Mouse (Mus musculus) embryo, embryonic 10 days (tissue): ENCODE measurements around the gene 1500011B03Rik.

Source experiments
- DNase-seq: peaks from one replicate; pipeline ENCODE4 v3.0.0-alpha.2; 2015; ENCODE audit warnings: low spot score

Gene 1500011B03Rik

DNA sequence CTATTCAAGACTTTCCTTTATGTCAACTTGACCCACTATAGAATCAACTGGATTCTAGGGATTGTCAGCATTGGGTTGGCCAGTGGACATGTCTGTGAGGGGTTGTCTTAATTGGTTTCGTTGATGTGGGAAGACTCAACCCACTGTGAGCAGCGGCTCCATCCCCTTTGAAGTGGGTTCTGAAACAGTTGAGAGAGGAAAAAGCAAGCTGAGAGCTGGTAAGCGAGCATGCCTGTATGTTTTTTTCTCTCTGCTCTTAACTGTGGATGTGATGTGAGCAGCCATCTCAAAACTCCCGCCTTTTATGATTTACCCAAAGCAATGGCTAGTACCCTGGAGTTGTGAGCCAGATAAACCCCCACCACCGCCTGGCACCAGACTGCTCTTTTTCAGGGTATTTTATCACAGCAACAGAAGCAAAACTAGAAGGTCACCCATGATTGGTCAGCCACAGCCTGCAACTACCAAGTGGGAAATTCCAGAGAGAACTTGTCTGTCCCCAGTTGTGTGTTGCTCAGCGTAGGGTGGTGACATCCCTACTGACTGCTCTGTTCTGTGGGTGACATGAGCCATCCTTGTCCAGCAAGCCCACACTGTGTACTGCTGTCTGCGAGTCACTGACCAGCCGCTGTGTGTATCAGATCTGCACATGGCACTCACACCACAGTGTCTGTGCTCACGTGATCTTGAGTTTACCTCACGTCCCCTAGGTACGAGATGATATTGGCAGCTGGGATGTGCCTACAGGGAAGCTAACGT lies 39.7 kb downstream of the 1500011B03Rik start:
- no peak for DNase-seq

DNA sequence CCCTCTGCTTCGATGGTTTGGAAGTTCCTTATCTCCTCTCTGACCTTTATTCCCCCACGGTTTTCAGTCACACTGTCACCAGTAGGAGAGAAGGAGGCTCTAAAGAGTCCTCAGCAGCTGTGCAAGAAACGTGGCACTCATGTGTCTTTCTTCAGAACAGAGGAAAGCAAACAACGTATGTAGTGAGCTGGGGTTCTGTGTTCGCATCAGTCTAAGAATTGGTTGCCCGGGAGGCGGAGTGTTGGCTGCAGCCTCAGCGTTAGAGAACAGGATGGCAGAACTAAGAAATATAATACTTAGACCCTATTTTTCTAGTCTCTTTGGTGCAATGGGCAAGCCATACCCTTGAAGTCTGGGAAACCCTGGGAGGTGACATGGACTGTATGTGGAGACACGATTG lies 40.3 kb downstream of the 1500011B03Rik start:
- no peak for DNase-seq

DNA sequence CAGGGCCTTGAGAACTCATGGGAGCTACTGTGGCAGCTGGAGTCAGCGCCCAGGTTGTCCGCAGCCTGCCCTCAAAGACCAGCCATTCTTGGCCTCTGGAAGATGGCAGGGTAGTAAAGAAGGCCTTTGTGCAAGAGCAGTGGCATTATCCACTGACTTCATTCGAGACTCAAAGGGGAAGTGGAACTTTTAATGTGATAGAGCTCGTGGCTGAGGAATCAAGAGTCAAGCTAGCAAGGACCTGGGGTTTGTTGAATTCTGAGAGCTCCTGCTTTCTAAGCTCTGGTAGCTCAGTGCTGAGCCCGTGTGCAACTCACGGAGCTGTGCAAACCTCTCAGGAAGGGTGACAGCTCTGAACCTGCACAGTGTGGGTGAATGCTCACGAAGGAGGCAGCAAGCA lies 42.4 kb downstream of the 1500011B03Rik start:
- no peak for DNase-seq

DNA sequence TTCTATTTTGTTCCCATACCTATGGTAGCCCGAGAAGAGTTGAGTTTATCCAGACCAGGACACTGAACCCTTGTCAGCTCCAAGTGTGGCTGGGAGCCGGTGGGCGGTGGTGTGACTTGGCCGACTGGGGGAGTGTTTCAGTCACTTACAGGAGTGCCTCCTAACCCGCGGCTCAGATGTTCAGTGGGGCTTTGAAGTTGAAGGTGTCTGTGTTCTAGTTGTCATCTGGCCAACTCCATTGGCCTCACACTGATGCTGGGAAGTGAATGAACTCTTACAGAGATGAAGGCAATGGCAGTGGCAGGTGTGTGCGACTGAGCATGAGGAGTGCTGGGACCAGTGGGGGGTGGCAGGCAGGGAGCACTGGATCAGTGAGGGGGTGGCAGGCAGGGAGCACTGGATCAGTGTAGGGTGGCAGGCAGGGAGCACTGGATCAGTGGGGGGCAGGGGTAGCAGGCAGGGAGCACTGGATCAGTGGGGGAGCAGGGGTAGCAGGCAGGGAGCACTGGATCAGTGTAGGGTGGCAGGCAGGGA lies 43.2 kb downstream of the 1500011B03Rik start:
- no peak for DNase-seq

DNA sequence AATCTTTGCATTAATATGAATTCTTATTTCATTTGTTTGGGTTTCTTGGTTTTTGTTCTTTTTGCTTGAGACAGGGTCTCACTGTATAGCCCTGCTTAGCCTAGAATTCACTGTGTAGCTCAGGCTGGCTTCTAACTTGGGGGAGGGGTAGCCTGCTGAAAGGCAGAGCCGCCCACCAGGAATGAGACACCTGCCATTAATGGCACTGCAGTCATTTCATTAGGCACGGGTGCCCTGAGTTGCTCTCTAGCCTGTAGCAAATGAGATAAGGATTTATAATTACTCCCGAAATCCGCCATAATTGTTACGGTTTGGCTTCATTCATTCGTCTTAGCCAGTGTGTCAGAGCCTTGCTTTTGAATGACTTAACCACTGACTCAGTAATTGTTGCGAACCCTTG lies 47.1 kb downstream of the 1500011B03Rik start:
- DNase-seq = no peak

DNA sequence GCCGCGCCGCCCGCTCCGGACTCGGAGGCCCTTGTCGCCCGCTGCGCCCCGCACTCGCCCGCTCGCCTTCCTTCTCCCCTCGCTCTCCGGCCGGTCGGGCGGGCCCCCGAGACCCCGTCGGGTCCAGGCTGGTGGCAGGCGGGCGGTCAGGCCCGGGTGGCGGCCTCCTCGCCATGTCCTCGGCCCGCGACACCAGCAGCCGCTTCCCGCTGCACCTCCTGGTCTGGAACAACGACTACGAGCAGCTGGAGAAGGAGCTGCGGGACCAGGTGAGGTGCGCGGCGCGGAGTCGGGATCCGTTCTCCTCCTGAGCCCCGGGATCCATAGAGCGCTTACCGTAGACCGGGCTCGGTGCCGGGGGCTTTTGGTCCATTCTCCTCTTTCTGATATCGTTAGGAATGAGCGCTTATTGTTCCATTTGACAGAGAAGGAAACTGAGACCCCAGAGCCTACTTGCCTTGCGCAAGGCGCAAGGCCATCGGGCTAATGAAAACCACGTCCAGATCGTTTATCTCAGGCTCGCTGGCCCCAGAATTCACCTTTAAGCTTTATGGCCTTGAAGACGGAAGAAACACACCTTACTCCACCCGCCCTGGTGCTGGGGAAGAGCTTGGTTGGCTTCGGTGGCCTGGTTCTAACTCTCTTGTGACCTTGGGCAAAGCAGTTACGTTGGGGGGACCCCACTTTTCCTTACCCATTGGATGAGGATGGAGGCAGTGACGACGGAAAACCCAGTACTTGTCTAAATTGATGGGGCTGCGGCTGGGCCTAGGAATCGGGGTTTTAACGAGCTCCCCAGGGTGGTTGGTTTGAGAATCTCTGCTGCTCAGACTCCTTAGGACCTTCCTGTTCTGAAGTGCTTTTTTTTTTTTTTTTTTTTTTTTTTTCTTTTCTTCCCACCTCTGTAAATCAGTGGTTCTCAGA lies 48.0 kb downstream of the 1500011B03Rik start, which contains the start of gene Git2:
Gene Git2 (minus strand): TSS at position 462 of the 924 bp plus-strand sequence.
- peak; percentile 31 for DNase-seq

DNA sequence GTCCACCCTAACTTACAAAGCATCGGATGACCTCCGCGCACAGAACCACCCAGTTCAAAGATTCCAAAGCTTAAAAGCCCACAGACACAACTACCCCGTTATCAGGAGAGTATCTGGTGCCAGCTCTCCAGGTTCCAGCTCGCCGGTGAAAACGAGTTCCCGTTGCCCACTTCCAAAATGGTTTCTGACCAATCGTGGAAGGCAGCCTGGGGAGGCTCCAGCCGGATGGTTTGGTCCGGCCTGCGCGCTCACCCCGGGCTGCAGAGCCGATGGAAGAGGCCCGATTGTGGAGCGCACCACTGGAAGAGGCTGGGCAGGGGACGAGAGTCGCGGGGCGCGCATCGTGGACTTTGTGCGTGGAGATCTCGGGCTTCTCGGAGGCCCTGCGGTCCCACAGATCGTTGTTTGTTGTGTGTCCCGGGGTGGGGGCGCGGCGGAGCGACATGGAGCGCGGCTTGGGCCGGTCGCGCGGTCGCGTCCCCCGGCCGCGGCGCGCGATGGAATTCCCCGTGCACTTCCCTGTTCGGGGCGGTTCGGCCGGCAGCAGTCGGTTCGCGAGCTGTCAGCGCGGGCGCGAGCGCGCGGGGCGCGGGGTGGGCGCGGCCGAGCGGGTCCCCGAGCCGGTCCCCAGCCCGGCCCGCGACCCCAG lies 48.7 kb downstream of the 1500011B03Rik start, which contains the start of gene Ankrd13a:
Gene Ankrd13a (plus strand): TSS at position 275 of the 649 bp plus-strand sequence.
- DNase-seq = peak; percentile 94

DNA sequence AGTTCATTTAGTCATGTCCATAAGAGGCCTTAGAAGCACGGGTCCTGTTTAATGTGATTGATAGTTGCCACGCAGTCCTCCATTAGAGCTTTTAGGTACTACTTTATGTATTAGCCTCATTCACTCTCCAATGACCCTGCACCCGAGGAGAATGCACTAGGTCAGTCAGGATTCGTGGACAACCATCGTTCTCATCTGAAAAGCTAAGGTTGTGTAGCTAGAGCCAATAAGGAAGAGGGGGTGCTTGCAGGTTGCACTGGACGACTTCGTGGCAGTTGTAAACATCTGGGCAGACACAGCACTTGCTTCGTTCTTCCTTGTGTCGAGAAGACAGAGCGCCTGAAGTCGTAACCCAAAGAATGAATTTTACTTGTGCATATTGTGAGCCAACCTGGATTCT lies 49.5 kb downstream of the 1500011B03Rik start:
- DNase-seq = peak; percentile 15

DNA sequence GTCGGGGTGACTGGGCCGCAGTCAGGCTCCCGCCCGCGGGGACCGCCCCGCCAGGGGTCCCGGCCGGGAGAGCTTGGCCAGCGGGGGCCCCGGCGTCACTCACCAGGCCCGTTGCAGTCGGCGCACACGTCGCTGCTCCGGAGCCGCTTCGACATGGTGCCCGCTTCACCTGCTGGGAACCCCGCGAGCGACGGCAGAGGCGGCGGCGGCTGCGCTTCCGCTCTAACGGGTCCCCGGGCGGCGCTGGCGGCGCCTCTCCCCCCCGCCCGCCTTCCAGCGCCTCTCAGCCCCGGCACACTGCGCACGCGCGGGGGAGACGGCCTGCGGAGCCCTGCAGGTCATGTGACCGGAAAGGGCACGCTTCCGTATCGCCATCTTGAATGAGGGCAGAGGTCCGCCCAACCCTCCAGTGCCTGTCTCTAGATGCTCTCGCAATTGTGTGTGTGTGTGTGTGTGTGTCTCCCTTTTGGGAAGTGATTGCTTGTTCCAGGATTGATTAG lies 50.0 kb downstream of the 1500011B03Rik start:
- DNase-seq = peak; percentile 99

DNA sequence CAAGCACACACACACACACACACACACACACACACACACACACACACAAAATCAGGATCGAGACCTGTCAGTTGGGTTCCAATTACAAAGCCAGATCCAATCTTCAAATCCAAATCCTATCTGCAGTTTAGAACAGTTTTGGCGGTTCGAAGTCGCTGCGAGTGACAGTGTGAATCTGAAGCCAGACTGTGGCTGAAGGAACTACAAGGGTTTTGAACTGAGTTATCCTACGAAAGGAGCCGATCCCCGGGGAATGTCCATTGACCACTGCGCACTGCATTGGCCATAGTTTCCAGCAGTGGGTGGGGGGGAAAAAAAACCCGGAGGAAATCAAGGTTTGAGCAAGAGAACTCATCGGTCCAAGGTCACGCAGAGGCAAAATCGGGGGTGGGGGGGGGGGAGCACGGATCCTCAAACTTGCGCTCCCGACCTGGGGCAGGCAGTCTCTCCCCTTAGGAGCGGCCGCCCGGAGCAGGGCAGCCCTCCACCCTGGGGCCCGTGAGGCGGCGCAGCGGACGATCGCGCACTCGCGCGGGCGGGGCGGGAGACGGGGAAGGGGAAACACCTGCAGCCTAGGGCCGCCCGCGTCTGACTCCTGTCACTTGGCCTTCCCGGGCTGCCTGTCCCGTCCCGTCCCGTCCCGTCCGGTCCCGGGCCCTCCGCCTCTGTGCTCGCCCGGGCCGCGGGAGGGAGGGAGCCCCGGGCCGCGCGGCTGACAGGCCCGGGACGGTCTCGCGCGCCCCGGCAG lies 50.6 kb downstream of the 1500011B03Rik start:
- peak; percentile 41 for DNase-seq

DNA sequence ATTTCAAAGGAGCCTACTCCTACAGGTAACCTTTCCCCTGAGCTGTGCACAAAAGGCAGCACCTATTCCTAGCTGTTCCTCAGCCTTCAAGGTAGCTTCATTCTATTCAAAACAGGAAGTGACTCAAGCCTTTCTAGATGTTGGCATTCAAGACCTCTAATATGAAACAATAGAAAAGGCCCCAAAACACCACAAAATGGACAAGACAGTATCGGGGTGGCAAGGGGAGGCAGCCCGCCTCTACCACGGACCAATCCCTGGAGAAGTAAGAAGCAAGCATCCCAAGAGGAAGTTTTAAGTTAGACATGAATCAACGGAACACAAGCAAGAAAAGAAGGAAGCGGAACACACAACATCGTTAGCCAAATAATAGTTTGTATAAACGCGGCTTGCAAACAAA lies 51.5 kb downstream of the 1500011B03Rik start:
- DNase-seq = no peak

DNA sequence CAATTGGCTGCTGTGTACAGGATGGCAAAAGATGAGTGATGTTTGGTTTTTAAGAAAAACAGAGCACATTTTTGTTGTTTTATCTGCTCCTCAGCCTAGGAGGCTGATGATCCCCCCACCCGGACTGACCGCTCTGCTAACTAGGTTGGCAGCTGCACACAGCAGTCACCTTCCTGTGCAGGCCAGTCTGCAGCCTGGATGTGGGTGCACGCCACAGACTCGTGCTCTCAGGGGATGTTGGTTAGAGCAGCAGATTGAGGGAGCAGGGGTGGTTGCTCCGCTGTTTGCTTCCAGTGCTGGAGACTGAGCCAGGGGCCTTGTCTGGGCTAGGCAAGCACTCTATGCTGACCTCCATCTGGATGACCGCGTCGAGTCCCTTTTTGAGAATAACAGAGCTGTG lies 53.5 kb downstream of the 1500011B03Rik start:
- DNase-seq = no peak

DNA sequence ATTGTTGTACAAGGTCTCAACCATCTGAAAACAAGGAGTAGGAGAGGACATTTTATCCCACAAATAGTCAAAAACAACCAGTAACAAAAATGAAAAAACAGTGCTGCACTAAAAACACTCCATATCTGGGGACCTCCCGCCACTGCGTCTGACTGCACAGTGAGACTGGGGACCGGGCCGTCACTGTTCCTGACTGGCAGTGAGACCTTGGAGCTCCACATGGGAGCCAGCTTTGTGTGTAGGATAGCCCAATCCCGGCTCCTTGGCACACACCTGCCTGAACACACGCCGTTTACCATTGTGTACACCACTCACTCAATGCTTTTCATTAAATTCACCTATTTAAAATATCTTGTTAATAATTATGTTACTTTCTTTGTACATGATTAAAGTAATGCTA lies 56.1 kb downstream of the 1500011B03Rik start:
- no peak for DNase-seq

DNA sequence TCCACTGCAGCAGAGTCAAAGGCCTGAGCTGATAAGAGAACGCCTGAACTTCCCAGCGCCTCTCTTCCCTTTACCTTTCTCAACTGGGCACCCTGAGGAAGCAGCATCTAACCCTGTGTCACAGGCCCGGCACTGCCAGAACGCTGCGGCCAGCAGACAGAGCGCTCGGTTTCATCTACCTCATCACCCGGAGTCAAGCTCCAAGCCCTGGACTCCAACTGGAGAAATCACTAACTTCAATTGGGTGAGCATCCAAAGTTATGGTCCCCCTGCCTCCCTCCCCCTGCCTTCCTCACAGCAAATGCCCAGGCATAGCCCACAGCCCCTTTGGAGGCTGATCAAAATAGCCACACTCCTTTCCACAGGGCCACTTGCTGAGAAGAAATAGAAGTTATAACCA lies 56.6 kb downstream of the 1500011B03Rik start:
- no peak for DNase-seq

DNA sequence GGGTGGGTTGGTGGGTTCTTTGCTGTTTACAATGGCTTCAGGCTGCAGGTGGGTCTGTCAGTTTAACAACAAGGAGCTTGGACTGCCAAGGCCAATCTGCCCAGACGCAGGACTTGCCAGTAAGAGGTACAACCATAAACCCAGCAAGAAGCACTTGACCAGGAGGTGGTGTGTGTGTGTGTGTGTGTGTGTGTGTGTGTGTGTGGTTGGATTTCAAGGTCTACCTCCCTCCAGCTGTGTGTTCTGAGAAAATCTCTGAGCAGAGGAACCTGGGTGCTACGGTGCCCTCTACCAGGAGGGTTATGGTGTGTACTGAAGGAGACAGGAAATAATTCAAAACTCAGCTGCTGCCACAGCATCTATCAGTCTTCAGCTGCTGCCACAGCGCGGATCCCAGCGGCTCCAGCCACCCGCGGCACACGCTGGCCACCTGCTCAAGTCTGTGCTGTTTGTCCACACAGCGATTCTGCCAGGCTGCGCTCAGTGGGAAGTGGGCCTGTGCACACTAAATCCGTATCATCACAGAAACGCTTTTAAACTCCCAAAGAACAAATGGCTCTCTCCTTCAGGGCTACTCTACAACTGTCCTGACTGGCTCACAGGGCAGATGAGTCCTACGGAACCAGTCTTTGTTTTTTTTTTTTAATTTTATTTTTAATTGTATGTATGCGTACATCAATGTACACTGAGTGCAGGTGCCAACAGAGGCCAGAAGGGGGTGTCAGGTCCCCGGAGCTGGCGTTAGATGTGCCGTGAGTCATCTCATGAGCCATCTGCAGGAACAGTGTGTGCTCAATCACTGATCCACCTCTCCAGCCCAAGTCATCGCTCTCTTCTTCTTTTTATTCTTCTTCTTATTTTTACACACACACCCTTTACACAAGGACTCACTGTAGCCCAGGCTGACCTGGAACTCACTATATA lies 58.2 kb downstream of the 1500011B03Rik start:
- no peak for DNase-seq

DNA sequence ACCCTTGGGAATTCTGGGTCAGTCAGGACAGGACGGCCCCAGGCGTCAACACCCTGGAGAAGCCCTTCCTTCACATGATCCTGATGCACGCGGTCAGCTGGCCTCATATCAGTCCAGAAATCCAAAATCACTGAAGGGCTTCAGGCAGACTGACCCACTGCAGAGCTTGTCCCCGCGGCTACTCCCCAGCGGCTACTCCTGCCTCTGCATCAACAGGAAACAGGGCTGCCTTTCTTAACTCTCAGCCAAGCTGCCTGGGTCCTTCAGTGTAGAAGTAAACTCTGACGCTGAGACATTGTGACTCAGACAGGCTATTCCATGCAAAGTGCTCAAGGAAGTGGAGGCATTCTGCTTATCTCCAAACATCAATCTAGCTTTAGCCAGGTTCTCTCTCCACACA lies 61.3 kb downstream of the 1500011B03Rik start:
- no peak for DNase-seq

DNA sequence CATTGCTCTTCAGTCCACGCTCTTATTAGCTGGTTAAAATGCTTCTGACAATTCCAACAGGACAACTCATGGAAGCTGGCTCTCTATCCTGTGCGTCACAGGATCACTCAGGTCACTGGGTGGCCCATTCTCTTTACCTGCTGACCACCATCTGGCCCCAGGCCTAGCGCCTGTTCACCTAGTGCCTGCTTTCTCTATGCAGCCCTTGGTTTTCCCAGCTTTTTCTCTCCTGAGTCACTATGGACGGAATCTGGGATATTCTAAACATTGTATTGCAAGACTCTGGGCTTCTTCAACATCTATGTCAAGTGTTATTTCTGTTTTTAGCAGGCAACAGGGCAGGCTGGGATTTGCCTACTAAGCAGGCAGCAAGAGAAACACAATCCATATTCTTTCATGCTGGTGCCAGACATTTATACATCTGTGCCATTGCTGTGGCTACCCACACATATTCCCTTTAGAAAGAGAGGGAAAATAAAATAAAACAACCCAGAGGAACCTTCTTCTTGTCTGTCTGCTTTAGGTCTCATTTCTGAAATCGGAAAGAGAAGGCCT lies 63.7 kb downstream of the 1500011B03Rik start:
- DNase-seq = no peak
